Mouse (Mus musculus) ES-Bruce4 (cell line): ENCODE measurements around the gene Ccdc141. TPM values are rescaled to one million over a fixed set of nuclear protein-coding genes. Genes with fewer than 3 reads are reported as not detected.

ENCODE experiments used
- H3K27ac ChIP-seq: 2 replicates; pipeline ENCODE4 v1.5.1; 2012; ENCODE audit warnings: low read length, inconsistent platforms; ENCODE audit not compliant: insufficient read depth
- H3K27me3 ChIP-seq: 2 replicates; pipeline ENCODE4 v1.6.1; 2012; ENCODE audit warnings: mild to moderate bottlenecking, low read length, inconsistent platforms; ENCODE audit not compliant: control insufficient read depth, poor library complexity, insufficient read depth, severe bottlenecking
- H3K36me3 ChIP-seq: 2 replicates; pipeline ENCODE4 v1.6.1; 2012; ENCODE audit warnings: inconsistent platforms, mild to moderate bottlenecking, low read length, moderate library complexity; ENCODE audit not compliant: control insufficient read depth, poor library complexity, insufficient read depth, severe bottlenecking
- H3K4me1 ChIP-seq: one replicate; pipeline ENCODE4 v1.8.1; 2011; ENCODE audit warnings: low read length; ENCODE audit not compliant: control insufficient read depth, insufficient read depth
- H3K4me3 ChIP-seq: 2 replicates; pipeline ENCODE4 v1.5.1; 2011; ENCODE audit warnings: low read depth, mild to moderate bottlenecking, low read length
- H3K9ac ChIP-seq: 2 replicates; pipeline ENCODE4 v1.6.1; 2012; ENCODE audit warnings: low read depth, mild to moderate bottlenecking, inconsistent platforms; ENCODE audit not compliant: poor library complexity, severe bottlenecking
- H3K9me3 ChIP-seq: replicated peaks from 2 replicates; pipeline ENCODE4 v1.6.1; 2012; ENCODE audit warnings: mild to moderate bottlenecking, low read length, inconsistent platforms; ENCODE audit not compliant: control insufficient read depth, poor library complexity, insufficient read depth, severe bottlenecking
- CTCF ChIP-seq: IDR thresholded peaks from one replicate; pipeline ENCODE4 v1.8.1; 2011; ENCODE audit warnings: low read depth, low read length
- EP300 ChIP-seq: IDR thresholded peaks from 2 replicates; pipeline ENCODE4 v1.6.1; 2011; ENCODE audit warnings: low read depth, low read length; ENCODE audit not compliant: insufficient read depth
- POLR2A ChIP-seq: IDR thresholded peaks from one replicate; pipeline ENCODE4 v1.8.1; 2011; ENCODE audit warnings: low read length; ENCODE audit not compliant: insufficient read depth
- polyA plus RNA-seq: library from polyadenylated mRNA; stranded (reverse); fragments of >200 nt; gene quantifications from 2 replicates; pipeline ENCODE4 v1.2.4, GENCODE M21; 2011; ENCODE audit warnings: low read depth; ENCODE audit not compliant: missing spikeins, insufficient read depth, insufficient read length

The Ccdc141 gene
- polyA plus RNA-seq, 1 experiment = 6.6 TPM

- no peaks in the 10 kb centered on the region for H3K9me3 ChIP-seq
- H3K4me1 ChIP-seq = no peaks in the 10 kb centered on the region
- no peak overlapping the region for H3K27ac ChIP-seq
- no peaks in the 10 kb centered on the region for H3K27me3 ChIP-seq
- H3K4me3 ChIP-seq = no peak overlapping the region
- no peaks in the 10 kb centered on the region for H3K36me3 ChIP-seq
- TF ChIP-seq EP300 = no peak
- no peak for TF ChIP-seq POLR2A
- TF ChIP-seq CTCF = no peak
- no peak overlapping the region for H3K9ac ChIP-seq
Measured at GRCm38 (mm10) chr2:76965542-76965941, 204.9 kb downstream of the Ccdc141 start.

- TF ChIP-seq EP300 (no peak), CTCF (no peak), POLR2A (no peak)
- no peaks in the 10 kb centered on the region for H3K9me3 ChIP-seq
Measured at GRCm38 (mm10) chr2:76962045-76962432, 208.4 kb downstream of the Ccdc141 start.

GRCm38 (mm10) chr2:76961420-76962044, 208.9 kb downstream of the Ccdc141 start:
- TF ChIP-seq EP300 (no peak), CTCF (no peak), POLR2A (no peak)
- Histone ChIP-seq H3K4me1 (no peaks in the 10 kb centered on the region), H3K4me3 (no peak overlapping the region), H3K27me3 (no peaks in the 10 kb centered on the region), H3K36me3 (no peaks in the 10 kb centered on the region), H3K9me3 (no peaks in the 10 kb centered on the region), H3K27ac (no peak overlapping the region), H3K9ac (no peak overlapping the region)

More at GRCm38 (mm10) chr2:76962045-76962432, 208.4 kb downstream of the Ccdc141 start:
- H3K4me3 ChIP-seq = no peak overlapping the region
- H3K4me1 ChIP-seq = no peaks in the 10 kb centered on the region
- no peak overlapping the region for H3K9ac ChIP-seq
- H3K36me3 ChIP-seq = no peaks in the 10 kb centered on the region
- no peaks in the 10 kb centered on the region for H3K27me3 ChIP-seq
- H3K27ac ChIP-seq = no peak overlapping the region

Other genes with a start within 250 kb of the Ccdc141 start
- gene Ttn, start 188.1 kb downstream of the Ccdc141 start, polyA plus RNA-seq = 0.18 and 0.30 TPM in 2 replicates
- gene Sestd1, start 110.0 kb upstream of the Ccdc141 start, polyA plus RNA-seq = 23.5 and 27.2 TPM in 2 replicates